Mouse (Mus musculus): ENCODE measurements around the gene Muc3a. TPM values are rescaled to one million over a fixed set of nuclear protein-coding genes. Genes with fewer than 3 reads are reported as not detected.

Muc3a gene
- 0.18 and 0.41 TPM in 2 replicates for polyA plus RNA-seq (2012)

GRCm38 (mm10) chr5:137212289-137212688, at the start of gene Muc3a:
Gene Muc3a, minus strand, starts transcription at chr5:137212389.

Other genes starting within 250 kb of the Muc3a start
- gene Cldn15, start 245.8 kb downstream of the Muc3a start, polyA plus RNA-seq (2012), result 33.9 and 56.2 TPM in 2 replicates
- gene Plod3, start 225.4 kb downstream of the Muc3a start, polyA plus RNA-seq (2012), result 152 and 221 TPM in 2 replicates
- gene Znhit1, start 224.4 kb downstream of the Muc3a start, polyA plus RNA-seq (2012), result 324 and 404 TPM in 2 replicates
- gene Vgf, start 186.0 kb downstream of the Muc3a start, polyA plus RNA-seq (2012), result 1.00 and 1.6 TPM in 2 replicates
- 100 and 113 TPM in 2 replicates for gene Ap1s1, start 166.3 kb downstream of the Muc3a start, polyA plus RNA-seq (2012)
- 0.35 and 0.64 TPM in 2 replicates for gene Serpine1, start 140.1 kb downstream of the Muc3a start, polyA plus RNA-seq (2012)
- 13.5 and 14.7 TPM in 2 replicates for gene Trim56, start 96.2 kb downstream of the Muc3a start, polyA plus RNA-seq (2012)
- gene Muc3, start 63.1 kb downstream of the Muc3a start, polyA plus RNA-seq (2012), result not detected in 2 replicates
- 46.0 and 66.5 TPM in 2 replicates for gene Ache, start 75.1 kb upstream of the Muc3a start, polyA plus RNA-seq (2012)
- gene Ufsp1, start 82.2 kb upstream of the Muc3a start, polyA plus RNA-seq (2012), result 33.9 and 57.2 TPM in 2 replicates
- 423 and 553 TPM in 2 replicates for gene Srrt, start 95.3 kb upstream of the Muc3a start, polyA plus RNA-seq (2012)
- 70.9 and 87.7 TPM in 2 replicates for gene Trip6, start 102.0 kb upstream of the Muc3a start, polyA plus RNA-seq (2012)
- gene Slc12a9, start 121.2 kb upstream of the Muc3a start, polyA plus RNA-seq (2012), result 13.8 and 13.9 TPM in 2 replicates
- gene Ephb4, start 137.7 kb upstream of the Muc3a start, polyA plus RNA-seq (2012), result 0.11 and 0.28 TPM in 2 replicates